Mouse (Mus musculus) layer of hippocampus, adult 2 months (tissue): Measurements from ENCODE around the gene Adamts10. TPM values are rescaled to one million over a fixed set of nuclear protein-coding genes. Genes with fewer than 3 reads are reported as not detected.

Experiments used
- DNase-seq, 2 experiments: peaks; one replicate each; pipeline ENCODE4 v3.0.0; 2022; ENCODE audit warnings: low spot score in 2 of 2
- H3K27ac ChIP-seq: fragments of 200-600 bp; 2 replicates; pipeline ENCODE4 v1.8.1; 2022
- H3K4me3 ChIP-seq: fragments of 200-600 bp; 2 replicates; pipeline ENCODE4 v1.8.1; 2022; ENCODE audit warnings: mild to moderate bottlenecking
- CTCF ChIP-seq: fragments of 200-600 bp; conservative IDR thresholded peaks from 2 replicates; pipeline ENCODE4 v1.8.1; 2022; ENCODE audit warnings: antibody characterized with exemption, mild to moderate bottlenecking, moderate library complexity
- total RNA-seq, 2 experiments: library from RNA; stranded (reverse); gene quantifications; 2 replicates each; pipeline ENCODE4 v1.2.3; 2021

The Adamts10 gene
- total RNA-seq, 2 experiments from 2014 or later, result 34.3 to 35.4 TPM

DNA sequence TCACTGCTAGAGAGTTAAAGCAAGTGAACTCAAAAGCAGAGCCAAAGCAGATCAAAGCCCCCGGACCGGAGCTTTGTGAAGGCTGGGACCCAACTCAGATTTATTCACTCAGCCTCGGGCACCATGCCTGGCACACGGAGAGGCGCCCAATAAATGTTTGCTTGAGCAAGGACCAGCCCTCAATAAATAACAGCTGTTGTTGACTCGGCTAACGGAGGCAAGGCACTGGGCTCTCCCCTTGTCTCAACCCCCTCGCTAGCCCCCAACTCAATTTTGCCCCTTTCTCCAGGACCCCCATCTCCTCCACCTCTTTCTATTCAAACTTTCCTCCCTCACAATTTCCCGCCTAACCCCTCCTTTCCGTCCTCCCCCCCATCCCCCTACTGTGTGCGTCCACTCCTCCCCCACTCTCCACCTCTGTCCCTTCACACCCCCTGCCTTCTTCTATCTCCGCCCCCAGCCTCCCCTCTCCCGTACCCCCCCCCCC, 530 bp upstream of the Adamts10 start:
- DNase-seq, result no peak
- no peak for TF ChIP-seq CTCF
- peak overlapping the region; percentile 83 for H3K4me3 ChIP-seq
- peak overlapping the region; percentile 88 for H3K27ac ChIP-seq

DNA sequence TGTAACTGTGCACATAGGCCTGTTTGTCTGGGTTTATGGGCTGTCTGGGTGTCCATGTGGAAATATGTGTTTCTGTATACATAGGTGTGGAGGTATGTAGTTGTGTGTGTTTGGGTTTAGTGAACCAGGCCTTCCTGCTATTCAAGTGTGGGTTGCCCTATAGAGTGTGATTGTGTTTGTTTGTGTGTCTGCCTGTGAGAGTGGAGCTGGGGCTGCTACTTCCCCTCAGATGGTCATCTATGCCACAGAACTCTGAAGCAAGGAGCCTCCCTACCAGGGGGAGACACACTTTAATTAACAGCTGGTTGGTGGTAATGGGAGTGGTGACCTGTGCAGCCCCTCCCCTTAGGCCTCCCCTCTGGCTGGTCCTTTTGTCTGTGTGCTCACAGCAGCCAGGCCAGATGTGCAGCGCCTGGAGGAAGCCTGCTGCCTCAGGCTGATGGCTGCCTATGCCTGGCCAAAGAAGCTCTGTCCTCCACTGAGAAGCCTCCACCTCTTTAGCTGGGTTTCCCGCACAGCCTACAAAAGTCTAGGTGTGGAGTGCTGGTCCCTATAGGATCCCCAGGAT, 886 bp downstream of the Adamts10 start:
- no peak for TF ChIP-seq CTCF
- Histone ChIP-seq H3K4me3 (peak overlapping the region; percentile 83), H3K27ac (peak overlapping the region; percentile 88)
- no peak for DNase-seq

DNA sequence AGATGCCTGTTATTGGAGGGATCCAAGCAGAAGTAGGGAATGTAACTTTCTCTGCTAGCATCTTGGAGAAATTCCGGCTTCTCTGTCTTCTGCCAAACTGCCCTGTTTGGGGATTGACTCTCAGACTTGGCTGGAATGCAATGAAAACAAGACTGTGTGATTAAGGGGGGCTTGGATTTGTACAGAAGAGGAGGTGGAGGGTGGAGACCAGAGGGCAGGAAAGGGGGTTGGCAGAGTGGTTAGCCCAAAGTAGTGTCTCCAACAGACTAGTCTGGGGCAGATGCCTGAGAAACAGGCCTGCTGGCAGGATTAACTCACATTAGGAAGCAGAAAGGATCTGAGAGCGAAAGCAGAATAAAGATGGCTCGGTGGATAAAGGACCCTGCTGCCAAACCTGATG, 2.5 kb downstream of the Adamts10 start:
- no peak for TF ChIP-seq CTCF
- no peak for DNase-seq

DNA sequence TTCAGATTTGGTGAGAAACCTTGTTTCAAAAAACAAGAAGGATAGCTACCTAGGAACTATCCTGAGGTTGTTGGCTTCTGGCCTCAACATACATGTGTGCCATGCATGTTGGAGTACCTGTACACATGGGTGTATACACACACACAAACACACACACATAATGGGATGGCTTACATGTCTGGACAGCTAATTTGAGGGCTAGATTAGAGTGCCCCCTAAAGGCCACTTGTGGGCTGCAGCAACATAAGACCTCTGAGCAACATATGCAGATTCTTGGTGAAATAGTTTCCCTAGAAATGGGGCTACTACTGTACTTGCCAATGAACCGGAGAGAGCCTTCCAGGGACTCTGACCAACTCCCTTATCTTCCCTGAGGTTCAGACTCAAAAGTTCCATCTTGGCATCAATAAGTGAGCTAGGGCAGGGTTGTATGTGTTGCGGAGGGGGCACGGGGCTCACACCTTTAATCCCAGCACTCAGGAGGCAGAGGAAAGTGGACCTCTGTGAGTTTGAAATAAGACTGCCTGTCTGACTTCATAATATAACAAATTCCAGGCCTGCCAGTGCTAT, 15.2 kb downstream of the Adamts10 start:
- peak; percentile 90 for TF ChIP-seq CTCF
- DNase-seq, result peak in 1 of 2 experiments; percentile 51
- no peak overlapping the region for H3K27ac ChIP-seq
- H3K4me3 ChIP-seq, result no peak overlapping the region

More for the DNA sequence above, 2.5 kb downstream of the Adamts10 start:
- Histone ChIP-seq H3K27ac (no peak overlapping the region), H3K4me3 (no peak overlapping the region)

DNA sequence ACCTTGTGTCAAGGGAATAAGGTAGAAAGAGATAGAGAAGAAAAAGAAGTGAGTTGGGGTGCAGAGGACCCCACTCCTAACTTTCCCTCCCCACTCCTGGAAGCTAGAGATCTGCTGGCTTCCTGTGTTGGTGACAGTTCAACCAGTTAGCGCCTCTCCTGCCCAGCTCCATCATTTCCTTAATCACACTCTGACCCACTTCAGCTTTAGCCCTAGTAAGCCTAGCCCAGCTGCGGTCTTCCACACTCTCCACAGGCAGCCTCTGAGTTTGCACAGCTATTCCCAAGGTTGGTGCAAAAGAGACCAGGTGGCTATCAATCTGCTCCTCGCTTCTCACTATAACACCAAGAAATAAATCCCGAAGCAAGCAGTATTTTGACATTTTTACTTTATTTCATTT, 15.9 kb downstream of the Adamts10 start:
- Histone ChIP-seq H3K4me3 (no peak overlapping the region), H3K27ac (no peak overlapping the region)
- no peak for DNase-seq
- TF ChIP-seq CTCF, result no peak

DNA sequence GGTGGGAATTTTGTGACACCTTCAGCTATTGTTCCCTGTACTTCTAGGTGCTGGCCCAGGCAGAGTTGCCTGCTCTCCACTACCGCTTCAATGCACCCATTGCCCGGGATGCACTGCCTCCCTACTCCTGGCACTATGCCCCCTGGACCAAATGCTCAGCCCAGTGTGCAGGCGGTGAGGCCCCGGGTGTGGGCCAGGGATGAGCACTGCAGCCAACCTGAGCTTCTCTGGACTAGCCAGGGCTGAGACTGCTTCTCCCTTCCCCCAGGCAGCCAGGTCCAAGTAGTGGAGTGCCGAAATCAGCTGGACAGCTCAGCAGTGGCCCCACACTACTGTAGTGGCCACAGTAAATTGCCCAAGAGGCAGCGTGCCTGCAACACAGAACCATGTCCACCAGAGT, 25.2 kb downstream of the Adamts10 start:
- no peak for DNase-seq
- no peak overlapping the region for H3K4me3 ChIP-seq
- no peak for TF ChIP-seq CTCF
- H3K27ac ChIP-seq, result no peak overlapping the region

DNA sequence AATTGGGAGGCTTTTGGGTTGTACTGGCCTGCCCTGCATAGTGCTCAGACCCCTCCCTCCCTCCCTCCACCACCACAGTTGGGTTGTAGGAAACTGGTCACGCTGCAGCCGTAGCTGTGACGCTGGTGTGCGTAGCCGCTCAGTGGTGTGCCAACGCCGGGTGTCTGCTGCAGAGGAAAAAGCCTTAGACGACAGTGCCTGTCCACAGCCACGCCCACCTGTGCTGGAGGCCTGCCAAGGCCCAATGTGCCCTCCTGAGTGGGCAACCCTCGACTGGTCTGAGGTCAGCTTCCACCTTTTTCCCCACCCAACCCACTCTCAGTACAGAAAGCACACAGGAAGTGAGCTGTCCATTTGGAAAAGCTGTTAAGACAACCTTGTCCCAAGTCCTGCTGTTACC, 26.4 kb downstream of the Adamts10 start:
- Histone ChIP-seq H3K27ac (no peak overlapping the region), H3K4me3 (no peak overlapping the region)
- no peak for TF ChIP-seq CTCF
- DNase-seq, result no peak

DNA sequence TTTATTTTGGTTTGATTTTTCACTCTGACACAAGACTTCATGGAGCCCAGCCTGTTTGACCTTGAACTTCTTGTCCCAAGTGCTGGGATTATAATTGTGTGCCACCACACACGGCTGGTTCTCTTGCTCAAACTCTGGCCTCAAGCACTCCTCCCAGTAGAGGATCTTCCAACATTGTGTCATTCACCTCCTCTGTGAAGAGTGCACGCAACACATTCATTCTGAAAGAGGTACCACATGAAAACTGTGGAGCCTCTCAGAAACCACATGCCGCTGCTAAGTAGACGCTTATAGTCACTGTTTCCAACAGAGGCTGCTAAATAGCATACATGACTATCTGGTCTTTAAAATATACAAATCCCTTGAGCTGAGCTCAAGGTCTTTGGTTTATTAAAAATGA, 28.1 kb downstream of the Adamts10 start:
- Histone ChIP-seq H3K27ac (no peak overlapping the region), H3K4me3 (no peak overlapping the region)
- no peak for DNase-seq
- TF ChIP-seq CTCF, result no peak

DNA sequence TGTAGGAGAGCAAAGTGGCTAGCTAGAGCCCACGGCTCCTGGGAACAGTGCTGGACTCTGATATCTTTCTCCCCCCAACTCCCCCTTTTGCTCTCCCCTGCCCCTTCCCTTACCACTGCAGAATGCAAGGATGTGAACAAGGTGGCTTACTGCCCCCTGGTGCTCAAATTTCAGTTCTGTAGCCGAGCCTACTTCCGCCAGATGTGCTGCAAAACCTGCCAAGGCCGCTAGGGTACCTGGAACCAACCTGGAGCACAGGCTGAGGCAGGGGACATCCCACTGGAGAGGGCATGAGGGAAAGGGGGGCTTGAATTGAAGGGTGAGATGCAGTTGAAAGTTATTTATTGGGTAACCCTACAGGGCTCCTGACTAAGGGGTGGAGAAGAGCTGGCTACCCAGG, 29.0 kb downstream of the Adamts10 start:
- DNase-seq, result peak in 1 of 2 experiments; percentile 19
- Histone ChIP-seq H3K4me3 (no peak overlapping the region), H3K27ac (no peak overlapping the region)
- peak; percentile 73 for TF ChIP-seq CTCF

DNA sequence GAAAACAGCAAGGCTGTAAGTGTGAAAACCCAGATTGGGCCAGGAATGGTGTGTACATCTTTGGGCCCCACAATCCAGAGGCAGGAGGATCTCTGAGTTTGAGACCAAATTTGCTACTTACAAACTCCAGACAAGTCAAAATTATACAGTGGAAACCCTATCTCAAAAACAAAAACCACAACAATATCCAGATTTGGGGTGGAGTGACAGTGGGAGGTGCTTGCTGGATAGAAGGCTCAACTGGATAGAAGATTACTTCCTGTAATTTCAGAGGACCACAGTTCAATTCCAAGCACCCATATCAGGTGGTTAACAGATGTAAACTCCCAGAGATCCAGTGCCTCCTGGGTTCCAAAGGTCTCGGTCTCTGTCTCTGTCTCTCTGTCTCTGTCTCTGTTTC, 30.5 kb downstream of the Adamts10 start:
- DNase-seq, result no peak
- no peak for TF ChIP-seq CTCF
- no peak overlapping the region for H3K4me3 ChIP-seq
- H3K27ac ChIP-seq, result no peak overlapping the region

DNA sequence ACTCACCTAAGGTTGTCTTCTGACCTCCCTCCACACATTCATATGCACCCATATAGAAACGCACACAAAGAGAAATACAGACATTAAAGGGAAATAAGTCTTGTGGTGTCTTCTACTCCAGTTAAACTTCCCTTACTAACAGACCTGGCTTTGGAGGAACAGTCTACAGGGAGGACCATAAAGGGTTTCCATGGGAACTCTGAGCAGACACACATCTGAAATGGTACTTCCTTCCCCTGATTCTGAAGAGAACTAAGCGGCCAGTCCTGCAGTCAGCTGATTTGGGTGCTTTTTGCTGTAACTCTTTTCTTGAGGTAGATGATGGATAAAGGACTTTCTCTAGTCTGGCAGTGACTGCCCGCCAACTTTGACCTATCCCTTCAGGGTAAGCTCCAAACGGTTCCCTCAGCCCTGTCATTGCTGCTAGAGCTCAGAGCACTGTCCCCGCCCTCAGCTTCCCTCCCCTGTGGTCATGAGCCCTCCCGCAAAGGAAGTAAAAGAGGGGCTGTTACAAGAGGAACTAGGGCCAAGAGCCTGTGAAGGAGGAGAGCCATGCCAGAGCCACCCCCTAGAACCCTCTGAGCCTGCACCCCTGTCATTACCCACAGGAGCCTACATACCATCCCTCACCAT, 31.3 kb downstream of the Adamts10 start, which contains the start of gene Myo1f:
TSS of gene Myo1f (plus strand) at position 485 of the 633 bp plus-strand sequence.
- no peak within 1 kb of the TSS for H3K27ac ChIP-seq
- DNase-seq, result no peak
- no peak within 1 kb of the TSS for H3K4me3 ChIP-seq
- no peak for TF ChIP-seq CTCF

DNA sequence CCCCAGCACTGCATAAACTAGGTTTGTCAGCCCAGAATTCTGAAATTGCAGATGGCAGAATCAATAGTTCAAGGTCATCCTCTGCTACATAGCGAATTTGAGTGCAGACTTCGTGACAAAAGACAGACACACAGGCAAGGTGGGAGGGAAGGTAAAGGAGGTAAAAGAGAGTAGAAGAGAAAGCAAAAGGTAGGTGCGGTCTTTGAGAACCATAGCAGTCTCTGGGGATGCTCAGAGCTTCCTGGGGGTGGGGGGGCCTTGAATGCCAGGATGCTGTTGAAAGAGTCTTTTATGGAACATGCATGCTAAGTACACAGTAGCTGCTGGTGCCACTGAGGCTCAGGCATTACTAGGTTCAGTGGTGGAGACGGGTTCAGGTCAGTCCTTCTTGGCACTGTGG, 33.9 kb downstream of the Adamts10 start:
- DNase-seq, result no peak
- H3K27ac ChIP-seq, result no peak overlapping the region
- TF ChIP-seq CTCF, result no peak
- no peak overlapping the region for H3K4me3 ChIP-seq

DNA sequence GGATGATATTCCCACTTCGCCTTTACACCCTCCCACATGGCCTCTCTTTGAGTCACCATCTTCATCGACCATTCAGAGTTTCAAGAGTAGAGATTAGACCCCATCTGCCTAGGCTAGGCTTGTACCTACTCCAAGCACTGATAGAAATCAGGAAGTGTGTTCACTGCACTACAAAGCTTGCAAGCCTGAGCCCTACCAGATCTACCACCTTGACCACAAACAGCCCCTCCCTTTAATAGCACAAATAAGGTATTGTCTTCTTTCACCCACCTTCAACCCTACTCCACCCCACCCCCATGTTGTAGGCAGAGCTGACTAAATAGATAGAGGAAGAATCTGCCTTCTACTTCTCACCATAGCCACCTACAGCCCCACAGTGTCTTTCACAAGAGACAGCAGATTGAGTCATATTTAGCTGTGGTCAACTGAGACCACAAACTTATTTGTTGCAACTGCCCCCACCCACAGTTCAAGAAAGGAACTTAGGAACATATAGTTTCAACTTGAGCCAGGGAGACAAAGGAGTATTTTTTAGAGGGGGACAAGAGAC, 39.6 kb downstream of the Adamts10 start:
- H3K27ac ChIP-seq, result no peak overlapping the region; the same call in 1 of the 2 replicates
- no peak for DNase-seq
- no peak for TF ChIP-seq CTCF
- H3K4me3 ChIP-seq, result no peak overlapping the region

DNA sequence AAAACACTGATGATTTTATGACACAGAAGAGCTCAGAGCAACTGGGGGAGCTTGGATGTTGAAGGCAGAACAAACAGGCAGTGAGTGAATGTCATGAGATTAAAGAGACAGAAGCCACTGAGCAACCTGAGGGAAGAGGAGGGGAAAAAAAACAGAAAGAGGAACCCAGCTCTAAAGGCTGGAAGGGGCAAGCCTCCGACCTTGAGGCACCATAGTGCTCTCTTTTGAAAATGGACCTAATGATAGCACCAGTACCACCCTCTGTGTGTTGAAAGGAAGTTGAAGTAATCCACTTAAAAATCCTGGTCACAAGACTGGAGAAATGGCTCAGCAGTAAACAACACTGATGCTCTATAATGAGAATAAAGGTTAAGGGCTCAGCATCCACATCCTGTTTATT, 40.6 kb downstream of the Adamts10 start:
- no peak overlapping the region for H3K27ac ChIP-seq
- DNase-seq, result no peak
- TF ChIP-seq CTCF, result no peak
- H3K4me3 ChIP-seq, result no peak overlapping the region
